8 mouse cellular contexts compared by ENCODE assay signal in genomic region chr3:87910573-87911141, GRCm38 (mm10). TPM values are rescaled to one million over a fixed set of nuclear protein-coding genes. Genes with fewer than 3 reads are reported as not detected.
DNase-seq lines count a peak whose midpoint lies in the region; ATAC-seq and TF ChIP-seq lines count a peak whose summit lies in the region.

No protein-coding gene starts in this region.

- WGBS in heart, postnatal 0 days = 12% methylated on average over 12 of the region's 12 CpGs
- WGBS in lung, postnatal 0 days = 11% methylated on average over 12 of the region's 12 CpGs

- ATAC-seq in heart, postnatal 0 days (ENCODE audit: insufficient read depth, low read depth) = peak; percentile 22
- ATAC-seq in lung, postnatal 0 days = peak; percentile 61

- H3K27ac ChIP-seq in ES-Bruce4 (ENCODE audit: insufficient read depth, low read length) = peak overlapping the region; percentile 74
- H3K27ac ChIP-seq in heart, postnatal 0 days (ENCODE audit: low read depth) = peak overlapping the region; percentile 96
- peak overlapping the region; percentile 97 for H3K27ac ChIP-seq in lung, postnatal 0 days (ENCODE audit: low read length)

- TF ChIP-seq CTCF in ES-Bruce4 (IDR thresholded peaks at IDR 0.05; ENCODE audit: low read depth, low read length) = no peak
- no peak for TF ChIP-seq CTCF in heart, postnatal 0 days (IDR thresholded peaks at IDR 0.05; ENCODE audit: low read depth)
- no peak for TF ChIP-seq CTCF in lung, postnatal 0 days (IDR thresholded peaks at IDR 0.05)

- peak; percentile 57 to 80 for DNase-seq in adrenal gland, postnatal 4 days (ENCODE audit: low spot score in 2 of 2)
- peak; percentile 79 for DNase-seq in heart, postnatal 0 days (ENCODE audit: low spot score)
- peak; percentile 92 to 96 for DNase-seq in kidney, postnatal 25 days
- peak; percentile 95 for DNase-seq in lung, postnatal 0 days (ENCODE audit: low spot score)
- DNase-seq in ovary, postnatal 14 days (ENCODE audit: low spot score) = peak; percentile 72
- DNase-seq in yolk sac, embryonic 10.5 days (ENCODE audit: low spot score) = peak; percentile 95

- TF ChIP-seq EP300 in ES-Bruce4 (IDR thresholded peaks at IDR 0.05; ENCODE audit: insufficient read depth, low read depth, low read length) = peak; percentile 77; the same call in 1 of the 2 replicates
- no peak for TF ChIP-seq EP300 in heart, postnatal 0 days (IDR thresholded peaks at IDR 0.05; ENCODE audit: low read depth)
- peak; percentile 83 for TF ChIP-seq EP300 in lung, postnatal 0 days (IDR thresholded peaks at IDR 0.05)

- H3K4me2 ChIP-seq in heart, postnatal 0 days (ENCODE audit: low read depth, low read length) = peak overlapping the region; percentile 52
- H3K4me2 ChIP-seq in lung, postnatal 0 days (replicated peaks; ENCODE audit: low read depth, low read length) = peak overlapping the region; percentile 53

- peaks cover 2% of the 10 kb centered on the region for H3K4me1 ChIP-seq in ES-Bruce4 (ENCODE audit: control insufficient read depth, insufficient read depth, low read length)
- peaks cover 85% of the 10 kb centered on the region for H3K4me1 ChIP-seq in erythroblast, embryonic 14.5 days (ENCODE audit: control insufficient read depth)
- peaks cover 36% of the 10 kb centered on the region for H3K4me1 ChIP-seq in heart, postnatal 0 days (ENCODE audit: control insufficient read depth, insufficient read depth)
- peaks cover 28% of the 10 kb centered on the region for H3K4me1 ChIP-seq in lung, postnatal 0 days (ENCODE audit: insufficient read depth, low read depth, low read length)

- no peak for TF ChIP-seq POLR2A in ES-Bruce4 (IDR thresholded peaks at IDR 0.05; ENCODE audit: insufficient read depth, low read length)

- H3K9ac ChIP-seq in ES-Bruce4 (ENCODE audit: low read depth, poor library complexity, severe bottlenecking) = peak overlapping the region; percentile 52
- H3K9ac ChIP-seq in heart, postnatal 0 days (replicated peaks; ENCODE audit: low read depth, low read length) = peak overlapping the region; percentile 44; the same call in 1 of the 2 replicates
- H3K9ac ChIP-seq in lung, postnatal 0 days (replicated peaks; ENCODE audit: low read depth) = no peak overlapping the region; the same call in 1 of the 2 replicates

- peak overlapping the region; percentile 94 for H3K4me3 ChIP-seq in ES-Bruce4 (ENCODE audit: low read depth, low read length)
- H3K4me3 ChIP-seq in erythroblast, embryonic 14.5 days (replicated peaks) = peak overlapping the region; percentile 100
- peak overlapping the region; percentile 55 for H3K4me3 ChIP-seq in heart, postnatal 0 days (ENCODE audit: low read depth, low read length)
- H3K4me3 ChIP-seq in lung, postnatal 0 days (ENCODE audit: low read depth, low read length) = peak overlapping the region; percentile 33

- no peaks in the 10 kb centered on the region for H3K9me3 ChIP-seq in ES-Bruce4 (replicated peaks; ENCODE audit: control insufficient read depth, insufficient read depth, low read length, poor library complexity, severe bottlenecking)
- no peaks in the 10 kb centered on the region for H3K9me3 ChIP-seq in erythroblast, embryonic 14.5 days (ENCODE audit: control insufficient read depth, low read length)
- no peaks in the 10 kb centered on the region for H3K9me3 ChIP-seq in heart, postnatal 0 days (replicated peaks; ENCODE audit: control insufficient read depth, low read length)
- no peaks in the 10 kb centered on the region for H3K9me3 ChIP-seq in lung, postnatal 0 days (ENCODE audit: low read length)

- H3K27me3 ChIP-seq in ES-Bruce4 (ENCODE audit: control insufficient read depth, insufficient read depth, low read length, poor library complexity, severe bottlenecking) = no peaks in the 10 kb centered on the region
- no peaks in the 10 kb centered on the region for H3K27me3 ChIP-seq in erythroblast, embryonic 14.5 days (ENCODE audit: control insufficient read depth)
- H3K27me3 ChIP-seq in heart, postnatal 0 days (ENCODE audit: control insufficient read depth, insufficient read depth, low read length) = no peaks in the 10 kb centered on the region
- no peaks in the 10 kb centered on the region for H3K27me3 ChIP-seq in lung, postnatal 0 days (replicated peaks; ENCODE audit: insufficient read depth, low read length)

- H3K36me3 ChIP-seq in ES-Bruce4 (ENCODE audit: control insufficient read depth, insufficient read depth, low read length, poor library complexity, severe bottlenecking) = peaks cover 27% of the 10 kb centered on the region
- peaks cover 77% of the 10 kb centered on the region for H3K36me3 ChIP-seq in erythroblast, embryonic 14.5 days (ENCODE audit: control insufficient read depth)
- peaks cover 28% of the 10 kb centered on the region for H3K36me3 ChIP-seq in heart, postnatal 0 days (replicated peaks; ENCODE audit: control insufficient read depth, insufficient read depth, low read length)
- peaks cover 5% of the 10 kb centered on the region for H3K36me3 ChIP-seq in lung, postnatal 0 days (ENCODE audit: insufficient read depth, low read length)

RNA-seq across cellular contexts. Expression of gene Hdgf, which starts 4.5 kb away (rescaled TPM):
- 508 and 526 TPM in 2 replicates for polyA plus RNA-seq in ES-Bruce4 (2011; ENCODE audit: insufficient read depth, insufficient read length, low read depth, missing spikeins)
- total RNA-seq in adrenal gland, postnatal 4 days (2021) = 100 to 1,000 TPM; 205 to 213 TPM
- polyA plus RNA-seq in erythroblast, embryonic 14.5 days (2012) = 86.9 and 109 TPM in 2 replicates
- total RNA-seq in heart, postnatal 0 days (2014; rRNA removed; ENCODE audit: low replicate concordance) = 62.1 and 79.7 TPM in 2 replicates
- polyA plus RNA-seq in heart, postnatal 0 days (2015; fragmentation: Nextera tagmentation; extraction: Ambion mirVana) = 81.0 and 83.8 TPM in 2 replicates
- 186 and 199 TPM in 2 replicates for polyA plus RNA-seq in lung, postnatal 0 days (2015; fragmentation: Nextera tagmentation; extraction: Ambion mirVana)

RNA-seq across cellular contexts. Expression of gene Mrpl24, which starts 8.6 kb away (rescaled TPM):
- 207 and 219 TPM in 2 replicates for polyA plus RNA-seq in ES-Bruce4 (2011; ENCODE audit: insufficient read depth, insufficient read length, low read depth, missing spikeins)
- 100 to 1,000 TPM; 135 to 138 TPM for total RNA-seq in adrenal gland, postnatal 4 days (2021)
- 0.97 and 1.1 TPM in 2 replicates for polyA plus RNA-seq in erythroblast, embryonic 14.5 days (2012)
- total RNA-seq in heart, postnatal 0 days (2014; rRNA removed; ENCODE audit: low replicate concordance) = 53.9 and 57.1 TPM in 2 replicates
- 62.3 and 67.2 TPM in 2 replicates for polyA plus RNA-seq in heart, postnatal 0 days (2015; fragmentation: Nextera tagmentation; extraction: Ambion mirVana)
- polyA plus RNA-seq in lung, postnatal 0 days (2015; fragmentation: Nextera tagmentation; extraction: Ambion mirVana) = 61.6 and 66.6 TPM in 2 replicates

RNA-seq across cellular contexts. Expression of gene Isg20l2, which starts 19.5 kb away (rescaled TPM):
- 64.3 and 68.4 TPM in 2 replicates for polyA plus RNA-seq in ES-Bruce4 (2011; ENCODE audit: insufficient read depth, insufficient read length, low read depth, missing spikeins)
- total RNA-seq in adrenal gland, postnatal 4 days (2021) = 10 to 100 TPM; 31.0 to 33.5 TPM
- polyA plus RNA-seq in erythroblast, embryonic 14.5 days (2012) = 0.25 and 0.26 TPM in 2 replicates
- total RNA-seq in heart, postnatal 0 days (2014; rRNA removed; ENCODE audit: low replicate concordance) = 8.2 and 24.0 TPM in 2 replicates
- 14.2 and 16.2 TPM in 2 replicates for polyA plus RNA-seq in heart, postnatal 0 days (2015; fragmentation: Nextera tagmentation; extraction: Ambion mirVana)
- 22.5 and 24.9 TPM in 2 replicates for polyA plus RNA-seq in lung, postnatal 0 days (2015; fragmentation: Nextera tagmentation; extraction: Ambion mirVana)

RNA-seq across cellular contexts. Expression of gene Rrnad1, which starts 19.9 kb away (rescaled TPM):
- 14.9 and 18.8 TPM in 2 replicates for polyA plus RNA-seq in ES-Bruce4 (2011; ENCODE audit: insufficient read depth, insufficient read length, low read depth, missing spikeins)
- 10 to 100 TPM; 21.9 to 24.9 TPM for total RNA-seq in adrenal gland, postnatal 4 days (2021)
- polyA plus RNA-seq in erythroblast, embryonic 14.5 days (2012) = 1.3 TPM in 2 replicates
- 14.5 and 56.8 TPM in 2 replicates for total RNA-seq in heart, postnatal 0 days (2014; rRNA removed; ENCODE audit: low replicate concordance)
- polyA plus RNA-seq in heart, postnatal 0 days (2015; fragmentation: Nextera tagmentation; extraction: Ambion mirVana) = 7.9 and 8.0 TPM in 2 replicates
- polyA plus RNA-seq in lung, postnatal 0 days (2015; fragmentation: Nextera tagmentation; extraction: Ambion mirVana) = 10.8 and 11.2 TPM in 2 replicates

RNA-seq across cellular contexts. Expression of gene Prcc, which starts 25.2 kb away (rescaled TPM):
- 66.9 and 74.2 TPM in 2 replicates for polyA plus RNA-seq in ES-Bruce4 (2011; ENCODE audit: insufficient read depth, insufficient read length, low read depth, missing spikeins)
- total RNA-seq in adrenal gland, postnatal 4 days (2021) = 10 to 100 TPM; 67.0 to 74.2 TPM
- polyA plus RNA-seq in erythroblast, embryonic 14.5 days (2012) = 11.4 and 11.7 TPM in 2 replicates
- total RNA-seq in heart, postnatal 0 days (2014; rRNA removed; ENCODE audit: low replicate concordance) = 55.6 and 68.6 TPM in 2 replicates
- polyA plus RNA-seq in heart, postnatal 0 days (2015; fragmentation: Nextera tagmentation; extraction: Ambion mirVana) = 10.0 and 12.1 TPM in 2 replicates
- polyA plus RNA-seq in lung, postnatal 0 days (2015; fragmentation: Nextera tagmentation; extraction: Ambion mirVana) = 9.7 and 9.8 TPM in 2 replicates

Comparison
In these comparisons a context has a peak if more than half of its experiments do, and no peak if none do; other contexts are left out.
1. Peak in every context shown above with its lines: DNase-seq, ATAC-seq, H3K4me3 ChIP-seq and H3K27ac ChIP-seq.
2. H3K4me3 ChIP-seq: peak in every context shown above with its lines; median percentile 100 in erythroblast, embryonic 14.5 days; 94 in ES-Bruce4; 55 in heart, postnatal 0 days; 33 in lung, postnatal 0 days.
3. RNA of gene Mrpl24, which starts 8.6 kb away (polyA plus RNA-seq): 207 to 219 TPM in ES-Bruce4, 62.3 to 67.2 TPM in heart, postnatal 0 days and 61.6 to 66.6 TPM in lung, postnatal 0 days; 0.97 to 1.1 TPM in erythroblast, embryonic 14.5 days; every median in the first group is over 10 times any median in the second.
4. RNA of gene Isg20l2, which starts 19.5 kb away (polyA plus RNA-seq): 64.3 to 68.4 TPM in ES-Bruce4, 22.5 to 24.9 TPM in lung, postnatal 0 days and 14.2 to 16.2 TPM in heart, postnatal 0 days; 0.25 to 0.26 TPM in erythroblast, embryonic 14.5 days; every median in the first group is over 10 times any median in the second.